Mouse (Mus musculus) liver, embryonic 13.5 days (tissue): ENCODE data around the gene Znrf2. TPM values are rescaled to one million over a fixed set of nuclear protein-coding genes. Genes with fewer than 3 reads are reported as not detected.

ENCODE experiments used
- ATAC-seq: fragments of 200-750 bp; cut with Nextera tagmentation; 2 replicates; pipeline ENCODE4 v1.8.0; 2017; ENCODE audit warnings: low read depth, mild to moderate bottlenecking, moderate number of reproducible peaks, moderate library complexity
- DNase-seq: peaks from one replicate; pipeline ENCODE4 v3.0.0; 2022
- H3K27ac ChIP-seq: fragments of 300-500 bp; sonication (generic); 2 replicates; pipeline ENCODE4 v1.5.1; 2015; ENCODE audit warnings: moderate library complexity, mild to moderate bottlenecking, inconsistent platforms
- H3K27me3 ChIP-seq: fragments of 300-500 bp; sonication (generic); 2 replicates; pipeline ENCODE4 v1.6.1; 2015; ENCODE audit warnings: mild to moderate bottlenecking, inconsistent platforms
- H3K36me3 ChIP-seq: fragments of 300-500 bp; sonication (generic); 2 replicates; pipeline ENCODE4 v1.6.1; 2015; ENCODE audit warnings: mild to moderate bottlenecking, inconsistent platforms
- H3K4me1 ChIP-seq: fragments of 300-500 bp; sonication (generic); replicated peaks from 2 replicates; pipeline ENCODE4 v1.6.1; 2015; ENCODE audit warnings: inconsistent platforms
- H3K4me2 ChIP-seq: fragments of 300-500 bp; sonication (generic); 2 replicates; pipeline ENCODE4 v1.6.1; 2015; ENCODE audit warnings: inconsistent platforms, mild to moderate bottlenecking, moderate library complexity
- H3K4me3 ChIP-seq: fragments of 300-500 bp; sonication (generic); replicated peaks from 2 replicates; pipeline ENCODE4 v1.5.1; 2015; ENCODE audit warnings: mild to moderate bottlenecking, inconsistent platforms
- H3K9ac ChIP-seq: fragments of 300-500 bp; sonication (generic); 2 replicates; pipeline ENCODE4 v1.6.1; 2015; ENCODE audit warnings: mild to moderate bottlenecking, inconsistent platforms
- H3K9me3 ChIP-seq: fragments of 300-500 bp; sonication (generic); replicated peaks from 2 replicates; pipeline ENCODE4 v1.6.1; 2016; ENCODE audit warnings: inconsistent platforms
- WGBS: fragments of 180-500 bp; shearing (Covaris S2); methylation state at CpG from one replicate; pipeline ENCODE4 v1.1.7; 2015; ENCODE audit not compliant: insufficient replicate concordance; 5-methylcytosine and 5-hydroxymethylcytosine counted together
- polyA plus RNA-seq: library from polyadenylated mRNA; unstranded; fragments of >200 nt; fragmentation: Nextera tagmentation; extraction: Ambion mirVana; gene quantifications from 2 replicates; pipeline ENCODE4 v1.2.1, GENCODE M21; 2015

Gene Znrf2
- polyA plus RNA-seq, 1 experiment from 2014 or later, result 2.7 TPM

- no peak for DNase-seq
- no peak overlapping the region for H3K4me3 ChIP-seq
- H3K27me3 ChIP-seq, result no peaks in the 10 kb centered on the region; the same call in 1 of the 2 replicates
- 87% methylated on average over 16 of the region's 16 CpGs for WGBS
- no peak overlapping the region for H3K9ac ChIP-seq
- H3K36me3 ChIP-seq, result no peaks in the 10 kb centered on the region
- H3K27ac ChIP-seq, result no peak overlapping the region
- H3K4me1 ChIP-seq, result no peaks in the 10 kb centered on the region
- H3K9me3 ChIP-seq, result no peaks in the 10 kb centered on the region
- no peak overlapping the region for H3K4me2 ChIP-seq
- no peak for ATAC-seq
Measured at GRCm38 (mm10) chr6:54924538-54924937, 107.8 kb downstream of the Znrf2 start.

- H3K36me3 ChIP-seq, result no peaks in the 10 kb centered on the region
- H3K27me3 ChIP-seq, result no peaks in the 10 kb centered on the region; the same call in 1 of the 2 replicates
Measured at GRCm38 (mm10) chr6:54925736-54926440, 109.2 kb downstream of the Znrf2 start.

GRCm38 (mm10) chr6:54926899-54927298 lies 110.2 kb downstream of the Znrf2 start:
- WGBS, result 38% methylated on average over 2 of the region's 2 CpGs
- no peak for ATAC-seq

More at GRCm38 (mm10) chr6:54925736-54926440, 109.2 kb downstream of the Znrf2 start:
- Histone ChIP-seq H3K9ac (no peak overlapping the region), H3K4me2 (no peak overlapping the region), H3K9me3 (no peaks in the 10 kb centered on the region), H3K27ac (no peak overlapping the region), H3K4me3 (no peak overlapping the region), H3K4me1 (no peaks in the 10 kb centered on the region)
- 22% methylated on average over 7 of the region's 7 CpGs for WGBS
- no peak for ATAC-seq
- DNase-seq, result no peak

GRCm38 (mm10) chr6:54927946-54928345 lies 111.2 kb downstream of the Znrf2 start:
- no peak overlapping the region for H3K27ac ChIP-seq
- 68% methylated on average over 6 of the region's 6 CpGs for WGBS
- H3K27me3 ChIP-seq, result no peaks in the 10 kb centered on the region; the same call in 1 of the 2 replicates
- no peaks in the 10 kb centered on the region for H3K9me3 ChIP-seq
- H3K36me3 ChIP-seq, result no peaks in the 10 kb centered on the region
- no peak for ATAC-seq
- H3K9ac ChIP-seq, result no peak overlapping the region
- no peak for DNase-seq
- H3K4me3 ChIP-seq, result no peak overlapping the region
- no peaks in the 10 kb centered on the region for H3K4me1 ChIP-seq
- no peak overlapping the region for H3K4me2 ChIP-seq

More at GRCm38 (mm10) chr6:54926899-54927298, 110.2 kb downstream of the Znrf2 start:
- no peaks in the 10 kb centered on the region; the same call in 1 of the 2 replicates for H3K27me3 ChIP-seq
- no peak overlapping the region for H3K4me2 ChIP-seq
- H3K9ac ChIP-seq, result no peak overlapping the region
- no peak overlapping the region for H3K4me3 ChIP-seq
- no peak for DNase-seq
- H3K36me3 ChIP-seq, result no peaks in the 10 kb centered on the region
- no peaks in the 10 kb centered on the region for H3K9me3 ChIP-seq
- no peak overlapping the region for H3K27ac ChIP-seq
- no peaks in the 10 kb centered on the region for H3K4me1 ChIP-seq

- no peak overlapping the region for H3K9ac ChIP-seq
- no peaks in the 10 kb centered on the region for H3K27me3 ChIP-seq
- no peaks in the 10 kb centered on the region for H3K9me3 ChIP-seq
- no peaks in the 10 kb centered on the region for H3K36me3 ChIP-seq
- no peak overlapping the region for H3K4me2 ChIP-seq
- no peak overlapping the region for H3K4me3 ChIP-seq
- DNase-seq (no peak), ATAC-seq (no peak)
- no peaks in the 10 kb centered on the region; the same call in 1 of the 2 replicates for H3K4me1 ChIP-seq
- WGBS, result 76% methylated on average over 4 of the region's 4 CpGs
- H3K27ac ChIP-seq, result no peak overlapping the region
Measured at GRCm38 (mm10) chr6:54931641-54932040, 114.9 kb downstream of the Znrf2 start.

- no peaks in the 10 kb centered on the region for H3K27me3 ChIP-seq
- H3K4me2 ChIP-seq, result no peak overlapping the region
- H3K9me3 ChIP-seq, result no peaks in the 10 kb centered on the region
- DNase-seq (no peak), ATAC-seq (no peak)
- H3K4me3 ChIP-seq, result no peak overlapping the region
- no peak overlapping the region for H3K27ac ChIP-seq
- WGBS, result 79% methylated on average over 12 of the region's 12 CpGs
- H3K36me3 ChIP-seq, result no peaks in the 10 kb centered on the region
- no peaks in the 10 kb centered on the region; the same call in 1 of the 2 replicates for H3K4me1 ChIP-seq
- H3K9ac ChIP-seq, result no peak overlapping the region
Measured at GRCm38 (mm10) chr6:54932526-54932925, 115.8 kb downstream of the Znrf2 start.

- Histone ChIP-seq H3K27ac (no peak overlapping the region), H3K9ac (no peak overlapping the region), H3K27me3 (no peaks in the 10 kb centered on the region), H3K36me3 (no peaks in the 10 kb centered on the region), H3K4me3 (no peak overlapping the region), H3K4me1 (no peaks in the 10 kb centered on the region; the same call in 1 of the 2 replicates), H3K9me3 (no peaks in the 10 kb centered on the region), H3K4me2 (no peak overlapping the region)
- DNase-seq, result no peak
- WGBS, result 64% methylated on average over 5 of the region's 5 CpGs
- ATAC-seq, result no peak
Measured at GRCm38 (mm10) chr6:54933216-54933615, 116.5 kb downstream of the Znrf2 start.

GRCm38 (mm10) chr6:54933866-54934265 lies 117.2 kb downstream of the Znrf2 start:
- Histone ChIP-seq H3K9me3 (no peaks in the 10 kb centered on the region), H3K27me3 (no peaks in the 10 kb centered on the region), H3K4me2 (no peak overlapping the region), H3K4me3 (no peak overlapping the region), H3K9ac (no peak overlapping the region), H3K27ac (no peak overlapping the region), H3K36me3 (no peaks in the 10 kb centered on the region), H3K4me1 (no peaks in the 10 kb centered on the region; the same call in 1 of the 2 replicates)
- ATAC-seq, result no peak
- no peak for DNase-seq
- WGBS, result 29% methylated on average over 3 of the region's 3 CpGs

GRCm38 (mm10) chr6:54934313-54934712 lies 117.6 kb downstream of the Znrf2 start:
- no peak overlapping the region for H3K27ac ChIP-seq

GRCm38 (mm10) chr6:54934930-54935329 lies 118.2 kb downstream of the Znrf2 start:
- no peaks in the 10 kb centered on the region for H3K27me3 ChIP-seq
- peaks cover 5% of the 10 kb centered on the region for H3K4me1 ChIP-seq
- H3K4me3 ChIP-seq, result no peak overlapping the region
- no peak for DNase-seq
- no peak overlapping the region for H3K4me2 ChIP-seq
- no peaks in the 10 kb centered on the region for H3K9me3 ChIP-seq
- WGBS, result 64% methylated on average over 5 of the region's 5 CpGs
- H3K9ac ChIP-seq, result no peak overlapping the region
- H3K36me3 ChIP-seq, result no peaks in the 10 kb centered on the region
- no peak overlapping the region for H3K27ac ChIP-seq
- no peak for ATAC-seq

More at GRCm38 (mm10) chr6:54934313-54934712, 117.6 kb downstream of the Znrf2 start:
- no peaks in the 10 kb centered on the region; the same call in 1 of the 2 replicates for H3K4me1 ChIP-seq
- H3K9ac ChIP-seq, result no peak overlapping the region
- H3K27me3 ChIP-seq, result no peaks in the 10 kb centered on the region
- H3K9me3 ChIP-seq, result no peaks in the 10 kb centered on the region
- no peak overlapping the region for H3K4me3 ChIP-seq
- DNase-seq (no peak), ATAC-seq (no peak)
- no peaks in the 10 kb centered on the region for H3K36me3 ChIP-seq
- 54% methylated on average over 8 of the region's 8 CpGs for WGBS
- no peak overlapping the region for H3K4me2 ChIP-seq

- no peak overlapping the region for H3K4me3 ChIP-seq
- no peaks in the 10 kb centered on the region for H3K36me3 ChIP-seq
- no peak overlapping the region for H3K27ac ChIP-seq
- ATAC-seq, result no peak
- no peak for DNase-seq
- H3K4me1 ChIP-seq, result peaks cover 10% of the 10 kb centered on the region
- 7% methylated on average over 2 of the region's 2 CpGs for WGBS
- H3K9me3 ChIP-seq, result no peaks in the 10 kb centered on the region
- no peaks in the 10 kb centered on the region for H3K27me3 ChIP-seq
- no peak overlapping the region for H3K4me2 ChIP-seq
- no peak overlapping the region for H3K9ac ChIP-seq
Measured at GRCm38 (mm10) chr6:54936496-54936895, 119.8 kb downstream of the Znrf2 start.

GRCm38 (mm10) chr6:54939631-54940030 lies 122.9 kb downstream of the Znrf2 start:
- Histone ChIP-seq H3K27me3 (peaks cover 20% of the 10 kb centered on the region), H3K9ac (no peak overlapping the region), H3K9me3 (no peaks in the 10 kb centered on the region), H3K4me2 (no peak overlapping the region), H3K27ac (no peak overlapping the region), H3K4me3 (no peak overlapping the region), H3K4me1 (peaks cover 10% of the 10 kb centered on the region), H3K36me3 (no peaks in the 10 kb centered on the region)
- no peak for DNase-seq
- ATAC-seq, result no peak
- 9% methylated on average over 4 of the region's 4 CpGs for WGBS
